Mouse (Mus musculus) urinary bladder, adult 2 months (tissue): ENCODE measurements around the gene Ergic2. TPM values are rescaled to one million over a fixed set of nuclear protein-coding genes. Genes with fewer than 3 reads are reported as not detected.

Source experiments
- DNase-seq: peaks from one replicate; pipeline ENCODE4 v3.0.0; 2022; ENCODE audit warnings: low spot score
- polyA plus RNA-seq: library from polyadenylated mRNA; depleted of rRNA; stranded (reverse); fragments of >200 nt; gene quantifications from 2 replicates; pipeline ENCODE4 v1.2.3, GENCODE M21; 2012; rRNA removed

The Ergic2 gene
- 61.0 and 82.6 TPM in 2 replicates for polyA plus RNA-seq

- DNase-seq = peak; percentile 84
Measured at GRCm38 (mm10) chr6:148211897-148212680, at the start of gene Ergic2. Ergic2 (minus strand) TSS chr6:148212374.

GRCm38 (mm10) chr6:148260729-148261101 lies 48.5 kb upstream of the Ergic2 start:
- no peak for DNase-seq

- no peak for DNase-seq
Measured at GRCm38 (mm10) chr6:148259979-148260728, 48.0 kb upstream of the Ergic2 start.

- DNase-seq = no peak
Measured at GRCm38 (mm10) chr6:148259074-148259473, 46.9 kb upstream of the Ergic2 start.

GRCm38 (mm10) chr6:148257805-148258204 lies 45.6 kb upstream of the Ergic2 start:
- DNase-seq = no peak

- DNase-seq = no peak
Measured at GRCm38 (mm10) chr6:148256109-148256508, 43.9 kb upstream of the Ergic2 start.

- DNase-seq = no peak
Measured at GRCm38 (mm10) chr6:148255395-148256053, 43.4 kb upstream of the Ergic2 start.

GRCm38 (mm10) chr6:148249221-148249620 lies 37.0 kb upstream of the Ergic2 start:
- no peak for DNase-seq

GRCm38 (mm10) chr6:148248625-148249024 lies 36.5 kb upstream of the Ergic2 start:
- DNase-seq = no peak

GRCm38 (mm10) chr6:148246544-148246943 lies 34.4 kb upstream of the Ergic2 start:
- no peak for DNase-seq

GRCm38 (mm10) chr6:148244836-148245235 lies 32.7 kb upstream of the Ergic2 start:
- DNase-seq = no peak

- DNase-seq = no peak
Measured at GRCm38 (mm10) chr6:148242304-148242703, 30.1 kb upstream of the Ergic2 start.

- no peak for DNase-seq
Measured at GRCm38 (mm10) chr6:148241685-148242084, 29.5 kb upstream of the Ergic2 start.

GRCm38 (mm10) chr6:148239311-148239710 lies 27.1 kb upstream of the Ergic2 start:
- no peak for DNase-seq

GRCm38 (mm10) chr6:148237453-148237852 lies 25.3 kb upstream of the Ergic2 start:
- DNase-seq = no peak

GRCm38 (mm10) chr6:148234105-148234828 lies 22.1 kb upstream of the Ergic2 start:
- DNase-seq = no peak

GRCm38 (mm10) chr6:148227542-148227941 lies 15.4 kb upstream of the Ergic2 start:
- DNase-seq = no peak

GRCm38 (mm10) chr6:148222686-148223085 lies 10.5 kb upstream of the Ergic2 start:
- no peak for DNase-seq

GRCm38 (mm10) chr6:148218235-148219076 lies 6.3 kb upstream of the Ergic2 start:
- no peak for DNase-seq

GRCm38 (mm10) chr6:148216752-148217151 lies 4.6 kb upstream of the Ergic2 start:
- DNase-seq = no peak

GRCm38 (mm10) chr6:148214765-148215164 lies 2.6 kb upstream of the Ergic2 start:
- DNase-seq = no peak
